Mouse (Mus musculus) right cerebral cortex, postnatal 4 days (tissue): ENCODE measurements around the gene Olfr810.

Source experiments
- DNase-seq: peaks from one replicate; pipeline ENCODE4 v3.0.0-alpha.2; 2022

Gene Olfr810

GRCm38 (mm10) chr10:129794817-129795216 is at the start of gene Olfr810:
Gene Olfr810, minus strand, starts transcription at chr10:129794917.
- no peak for DNase-seq

GRCm38 (mm10) chr10:129804296-129804695 is 9.6 kb upstream of the Olfr810 start, which contains the start of gene Olfr811:
Gene Olfr811, minus strand, starts transcription at chr10:129804396.
- DNase-seq, result no peak

GRCm38 (mm10) chr10:129778123-129778522 is 16.6 kb downstream of the Olfr810 start:
- DNase-seq, result no peak

GRCm38 (mm10) chr10:129774338-129774737 is 20.4 kb downstream of the Olfr810 start, which contains the start of gene Olfr809:
Gene Olfr809, plus strand, starts transcription at chr10:129774638.
- no peak for DNase-seq

DNA sequence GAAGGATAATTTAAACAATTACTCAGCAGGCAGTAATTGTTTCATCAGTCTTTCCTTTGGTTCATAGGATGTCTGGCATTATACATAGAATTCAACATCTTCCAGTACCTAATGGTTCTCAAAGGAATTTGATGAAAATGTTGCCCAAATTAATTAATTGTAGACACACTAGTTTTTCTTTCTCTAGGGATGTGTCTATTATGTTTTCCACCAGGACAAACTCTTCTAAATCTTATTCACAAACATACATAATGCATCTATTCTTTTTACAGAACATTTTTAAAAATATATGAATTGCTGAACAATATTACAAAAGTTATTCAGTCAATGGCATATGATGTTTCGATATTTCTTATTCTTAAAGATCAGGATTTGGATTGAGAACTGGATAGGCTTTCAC is 29.5 kb downstream of the Olfr810 start, which contains the start of gene Olfr808:
Gene Olfr808, plus strand, starts transcription at position 301 of the 400 bp plus-strand sequence.
- DNase-seq, result no peak

DNA sequence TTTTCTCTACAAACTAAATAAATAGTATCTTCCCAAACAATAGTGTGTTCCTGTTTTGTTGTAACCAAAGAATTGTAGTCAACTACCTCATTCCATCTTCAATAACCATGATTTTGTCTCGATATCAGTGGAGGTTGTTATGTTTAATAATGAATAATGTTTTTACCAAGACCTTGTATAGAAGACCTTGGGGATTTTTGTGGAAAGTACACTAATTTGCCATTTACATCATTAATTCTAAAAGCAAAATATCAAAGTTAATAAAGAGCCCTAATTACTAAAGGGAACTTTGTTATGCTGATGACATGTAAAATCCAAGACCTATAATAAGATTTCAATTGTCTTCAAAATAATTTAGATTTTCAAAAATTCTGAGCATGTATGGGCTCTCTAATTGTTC is 37.0 kb downstream of the Olfr810 start, which contains the start of gene Olfr807:
Gene Olfr807, minus strand, starts transcription at position 101 of the 400 bp plus-strand sequence.
- no peak for DNase-seq

GRCm38 (mm10) chr10:129741821-129742220 is 52.9 kb downstream of the Olfr810 start, which contains the start of gene Olfr806:
Gene Olfr806, minus strand, starts transcription at chr10:129741921.
- no peak for DNase-seq
